Mouse (Mus musculus) ES-Bruce4 (cell line): ENCODE results near the gene Ppm1l. TPM values are rescaled to one million over a fixed set of nuclear protein-coding genes. Genes with fewer than 3 reads are reported as not detected.
"Not testable (repeated sequence)": the region's sequence is repeated elsewhere in the genome, so short reads cannot be mapped to it uniquely, and the experiment has no call there.

Source experiments
- H3K27ac ChIP-seq: 2 replicates; pipeline ENCODE4 v1.5.1; 2012; ENCODE audit warnings: low read length, inconsistent platforms; ENCODE audit not compliant: insufficient read depth
- H3K27me3 ChIP-seq: 2 replicates; pipeline ENCODE4 v1.6.1; 2012; ENCODE audit warnings: mild to moderate bottlenecking, low read length, inconsistent platforms; ENCODE audit not compliant: control insufficient read depth, poor library complexity, insufficient read depth, severe bottlenecking
- H3K36me3 ChIP-seq: 2 replicates; pipeline ENCODE4 v1.6.1; 2012; ENCODE audit warnings: inconsistent platforms, mild to moderate bottlenecking, low read length, moderate library complexity; ENCODE audit not compliant: control insufficient read depth, poor library complexity, insufficient read depth, severe bottlenecking
- H3K4me1 ChIP-seq: one replicate; pipeline ENCODE4 v1.8.1; 2011; ENCODE audit warnings: low read length; ENCODE audit not compliant: control insufficient read depth, insufficient read depth
- H3K4me3 ChIP-seq: 2 replicates; pipeline ENCODE4 v1.5.1; 2011; ENCODE audit warnings: low read depth, mild to moderate bottlenecking, low read length
- H3K9ac ChIP-seq: 2 replicates; pipeline ENCODE4 v1.6.1; 2012; ENCODE audit warnings: low read depth, mild to moderate bottlenecking, inconsistent platforms; ENCODE audit not compliant: poor library complexity, severe bottlenecking
- H3K9me3 ChIP-seq: replicated peaks from 2 replicates; pipeline ENCODE4 v1.6.1; 2012; ENCODE audit warnings: mild to moderate bottlenecking, low read length, inconsistent platforms; ENCODE audit not compliant: control insufficient read depth, poor library complexity, insufficient read depth, severe bottlenecking
- CTCF ChIP-seq: IDR thresholded peaks from one replicate; pipeline ENCODE4 v1.8.1; 2011; ENCODE audit warnings: low read depth, low read length
- EP300 ChIP-seq: IDR thresholded peaks from 2 replicates; pipeline ENCODE4 v1.6.1; 2011; ENCODE audit warnings: low read depth, low read length; ENCODE audit not compliant: insufficient read depth
- POLR2A ChIP-seq: IDR thresholded peaks from one replicate; pipeline ENCODE4 v1.8.1; 2011; ENCODE audit warnings: low read length; ENCODE audit not compliant: insufficient read depth
- polyA plus RNA-seq: library from polyadenylated mRNA; stranded (reverse); fragments of >200 nt; gene quantifications from 2 replicates; pipeline ENCODE4 v1.2.4, GENCODE M21; 2011; ENCODE audit warnings: low read depth; ENCODE audit not compliant: missing spikeins, insufficient read depth, insufficient read length

Gene Ppm1l
- polyA plus RNA-seq, 1 experiment = 3.5 TPM

DNA sequence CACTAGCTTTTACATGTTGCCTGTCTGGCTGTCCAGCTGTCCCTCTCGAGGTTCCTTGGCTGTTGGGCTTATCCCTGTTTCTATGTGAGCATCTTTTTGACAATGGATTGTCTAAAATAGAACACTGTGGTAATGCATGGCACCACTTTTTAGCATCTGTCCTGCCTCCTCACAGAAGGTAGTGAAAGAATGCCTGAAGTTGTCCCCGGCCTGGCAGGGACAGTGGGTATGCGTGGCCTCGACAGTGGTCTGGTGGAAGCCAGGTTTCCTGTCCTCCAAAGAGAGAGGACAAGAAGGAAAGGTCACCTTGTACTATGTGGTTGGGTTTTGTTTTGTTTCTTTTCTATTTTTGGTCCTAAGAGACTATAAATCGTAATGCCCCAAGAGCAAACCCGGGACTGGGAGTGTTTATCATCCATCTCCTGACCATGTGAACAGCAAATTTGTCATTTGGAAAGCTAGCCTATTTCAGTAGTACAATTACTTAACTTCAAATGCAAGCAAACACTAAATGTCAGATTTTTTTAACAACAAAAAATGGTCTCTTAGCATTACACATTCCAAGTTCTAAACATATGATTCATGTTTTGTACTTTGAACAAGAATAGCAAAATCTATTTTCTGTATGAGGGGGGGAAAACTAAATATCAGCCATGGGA, 242.8 kb downstream of the Ppm1l start:
- no peak overlapping the region for H3K9ac ChIP-seq
- no peaks in the 10 kb centered on the region for H3K27me3 ChIP-seq
- H3K27ac ChIP-seq = no peak overlapping the region
- H3K9me3 ChIP-seq = no peaks in the 10 kb centered on the region; the same call in 1 of the 2 replicates
- H3K36me3 ChIP-seq = no peaks in the 10 kb centered on the region
- H3K4me1 ChIP-seq = no peaks in the 10 kb centered on the region
- no peak overlapping the region for H3K4me3 ChIP-seq
- TF ChIP-seq EP300 (no peak), CTCF (no peak), POLR2A (no peak)

DNA sequence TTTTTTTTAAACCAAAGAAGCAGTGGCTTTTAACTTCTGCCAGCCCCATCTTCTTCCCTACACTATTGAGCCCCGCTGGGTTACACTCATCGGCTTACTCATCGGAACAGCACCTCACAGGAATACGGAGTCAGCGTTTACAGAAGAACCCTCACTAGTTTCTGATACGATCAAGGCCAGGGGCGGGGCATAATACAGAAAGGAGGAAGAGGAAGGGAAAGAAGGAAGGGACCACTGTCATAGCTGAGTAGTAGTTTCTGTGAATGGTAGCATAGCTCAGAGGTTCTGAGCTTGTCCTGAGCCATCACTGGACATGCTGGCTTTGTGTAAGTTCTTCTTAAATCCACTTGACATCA, 243.3 kb downstream of the Ppm1l start:
- H3K27ac ChIP-seq = no peak overlapping the region
- no peaks in the 10 kb centered on the region for H3K36me3 ChIP-seq
- H3K4me1 ChIP-seq = no peaks in the 10 kb centered on the region
- no peaks in the 10 kb centered on the region for H3K27me3 ChIP-seq
- H3K9me3 ChIP-seq = no peaks in the 10 kb centered on the region; the same call in 1 of the 2 replicates
- TF ChIP-seq EP300 (no peak), POLR2A (no peak)
- no peak overlapping the region for H3K4me3 ChIP-seq
- H3K9ac ChIP-seq = no peak overlapping the region

DNA sequence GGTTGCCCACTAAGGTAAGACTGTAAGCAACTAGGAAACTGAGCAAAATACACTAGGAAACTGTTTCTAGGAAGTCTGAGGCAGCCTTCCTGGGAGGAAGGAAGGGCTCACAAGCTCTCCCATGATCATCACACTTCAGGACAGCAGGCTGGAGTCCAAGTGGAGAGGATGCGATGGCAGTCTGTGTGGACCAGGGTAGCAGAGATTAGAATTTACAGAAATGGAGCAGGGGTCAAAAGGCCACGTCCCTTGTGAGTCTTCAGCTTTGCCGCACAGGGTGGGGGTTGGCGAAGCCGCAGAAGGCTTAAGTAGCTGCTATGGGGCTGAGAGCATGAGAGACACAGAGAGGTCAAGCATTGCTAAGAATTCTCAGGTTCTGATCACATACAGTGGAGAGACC, 245.0 kb downstream of the Ppm1l start:
- no peaks in the 10 kb centered on the region for H3K4me1 ChIP-seq
- no peak overlapping the region for H3K27ac ChIP-seq

DNA sequence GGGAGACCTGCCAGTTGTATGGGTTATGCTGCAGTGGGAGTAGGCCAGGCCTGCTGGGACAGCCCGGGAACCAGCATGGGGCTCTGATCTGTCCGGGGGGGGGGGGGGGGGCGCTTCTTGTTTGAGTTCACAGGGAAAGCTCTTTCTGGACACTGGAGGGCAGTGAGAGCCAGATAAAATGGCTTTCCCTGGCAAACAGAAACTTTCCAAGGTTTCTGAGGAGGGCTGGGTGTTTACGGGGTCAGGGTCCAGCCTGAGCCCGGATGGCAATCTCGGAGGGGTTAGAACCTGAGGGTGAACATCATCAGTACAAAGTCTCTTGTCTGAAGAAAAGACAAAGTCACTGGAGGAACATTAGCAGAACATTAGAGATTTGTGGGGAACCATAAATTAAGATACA, 246.7 kb downstream of the Ppm1l start:
- no peak overlapping the region for H3K4me3 ChIP-seq
- no peaks in the 10 kb centered on the region for H3K27me3 ChIP-seq
- no peaks in the 10 kb centered on the region for H3K36me3 ChIP-seq
- no peaks in the 10 kb centered on the region; the same call in 1 of the 2 replicates for H3K9me3 ChIP-seq
- no peaks in the 10 kb centered on the region for H3K4me1 ChIP-seq
- no peak overlapping the region for H3K27ac ChIP-seq
- H3K9ac ChIP-seq = no peak overlapping the region
- TF ChIP-seq CTCF (no peak), POLR2A (no peak), EP300 (no peak)

More for the DNA sequence above, 245.0 kb downstream of the Ppm1l start:
- Histone ChIP-seq H3K27me3 (no peaks in the 10 kb centered on the region), H3K4me3 (no peak overlapping the region), H3K9ac (no peak overlapping the region), H3K9me3 (no peaks in the 10 kb centered on the region; the same call in 1 of the 2 replicates), H3K36me3 (no peaks in the 10 kb centered on the region)
- TF ChIP-seq CTCF (no peak), POLR2A (no peak), EP300 (no peak)

DNA sequence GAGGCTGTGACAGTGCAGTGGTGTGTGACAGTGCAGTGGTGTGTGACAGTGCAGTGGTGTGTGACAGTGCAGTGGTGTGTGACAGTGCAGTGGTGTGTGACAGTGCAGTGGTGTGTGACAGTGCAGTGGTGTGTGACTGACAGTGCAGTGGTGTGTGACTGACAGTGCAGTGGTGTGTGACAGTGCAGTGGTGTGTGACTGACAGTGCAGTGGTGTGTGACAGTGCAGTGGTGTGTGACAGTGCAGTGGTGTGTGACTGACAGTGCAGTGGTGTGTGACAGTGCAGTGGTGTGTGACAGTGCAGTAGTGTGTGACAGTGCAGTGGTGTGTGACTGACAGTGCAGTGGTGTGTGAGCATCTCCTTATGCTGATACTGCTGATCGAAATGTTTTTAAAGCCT, 248.9 kb downstream of the Ppm1l start:
- H3K27me3 ChIP-seq, H3K9ac ChIP-seq, H3K4me1 ChIP-seq, H3K9me3 ChIP-seq, H3K27ac ChIP-seq, H3K36me3 ChIP-seq, H3K4me3 ChIP-seq: not testable (repeated sequence)

DNA sequence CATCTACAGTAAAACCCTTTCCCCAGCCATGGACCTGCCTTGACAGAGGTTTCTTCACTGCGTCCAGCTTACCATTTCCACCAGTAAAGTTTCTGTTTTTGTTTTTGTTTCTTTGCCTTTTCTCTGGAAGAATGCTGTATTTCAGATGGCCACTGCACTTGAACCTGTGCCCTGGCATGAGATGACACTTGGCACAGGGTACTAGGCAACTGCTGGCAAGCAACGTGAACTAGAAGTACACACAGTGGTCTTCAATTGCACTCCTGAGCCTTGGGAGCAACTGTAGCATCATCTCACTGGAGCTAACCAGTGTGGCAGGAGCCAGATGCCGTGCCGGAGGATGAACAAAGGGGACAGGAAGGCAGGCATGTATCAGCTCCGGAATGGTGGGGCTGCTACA, 255.9 kb downstream of the Ppm1l start:
- no peak for TF ChIP-seq CTCF
- TF ChIP-seq POLR2A = no peak
- no peak for TF ChIP-seq EP300
- Histone ChIP-seq H3K27me3 (no peaks in the 10 kb centered on the region), H3K36me3 (no peaks in the 10 kb centered on the region), H3K9ac (no peak overlapping the region), H3K27ac (no peak overlapping the region), H3K9me3 (no peaks in the 10 kb centered on the region), H3K4me1 (no peaks in the 10 kb centered on the region), H3K4me3 (no peak overlapping the region)
